Mouse (Mus musculus): Measurements from ENCODE around the gene Igfbp3. TPM values are rescaled to one million over a fixed set of nuclear protein-coding genes. Genes with fewer than 3 reads are reported as not detected.
A peak's percentile ranks its signal among the peaks of the same experiment; 100 is the strongest.

Gene Igfbp3
- polyA plus RNA-seq, 1 experiment from 2014 or later, result 19.7 TPM

DNA sequence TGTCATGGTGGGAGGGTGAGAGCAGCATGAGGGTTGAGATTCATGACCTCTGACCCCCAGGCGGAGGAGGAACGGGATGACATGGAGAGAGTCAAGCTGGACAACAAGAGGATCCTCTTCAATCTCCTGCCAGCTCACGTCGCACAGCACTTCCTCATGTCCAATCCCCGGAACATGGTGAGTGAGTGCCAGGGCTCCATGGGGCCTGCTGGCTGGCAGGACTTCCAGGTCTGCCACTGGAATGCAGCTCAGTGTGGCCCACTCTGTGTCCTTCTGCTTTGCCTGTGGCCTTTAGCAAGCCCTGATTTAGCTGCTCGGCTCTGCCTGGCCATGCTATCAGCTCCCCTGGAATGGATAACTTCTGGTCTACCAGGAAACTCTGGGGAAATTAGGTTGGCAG lies 53.6 kb downstream of the Igfbp3 start:
- DNase-seq (ENCODE audit: low spot score) (no peak), ATAC-seq (ENCODE audit: low FRiP score) (no peak)
- Histone ChIP-seq H3K4me1 (replicated peaks; ENCODE audit: control insufficient read depth, insufficient read depth, low read length) (peaks cover 4% of the 10 kb centered on the region; the same call in 1 of the 2 replicates), H3K36me3 (replicated peaks; ENCODE audit: control insufficient read depth, insufficient read depth) (peaks cover 6% of the 10 kb centered on the region; the same call in 1 of the 2 replicates), H3K4me3 (replicated peaks; ENCODE audit: low read length) (no peak overlapping the region), H3K27me3 (ENCODE audit: control insufficient read depth, insufficient read depth, low read length) (no peaks in the 10 kb centered on the region), H3K4me2 (replicated peaks) (no peak overlapping the region), H3K27ac (peak overlapping the region; percentile 54; the same call in 1 of the 2 replicates), H3K9me3 (ENCODE audit: control insufficient read depth, low read length) (no peaks in the 10 kb centered on the region), H3K9ac (no peak overlapping the region)
- 65% methylated on average over 6 of the region's 6 CpGs for WGBS

DNA sequence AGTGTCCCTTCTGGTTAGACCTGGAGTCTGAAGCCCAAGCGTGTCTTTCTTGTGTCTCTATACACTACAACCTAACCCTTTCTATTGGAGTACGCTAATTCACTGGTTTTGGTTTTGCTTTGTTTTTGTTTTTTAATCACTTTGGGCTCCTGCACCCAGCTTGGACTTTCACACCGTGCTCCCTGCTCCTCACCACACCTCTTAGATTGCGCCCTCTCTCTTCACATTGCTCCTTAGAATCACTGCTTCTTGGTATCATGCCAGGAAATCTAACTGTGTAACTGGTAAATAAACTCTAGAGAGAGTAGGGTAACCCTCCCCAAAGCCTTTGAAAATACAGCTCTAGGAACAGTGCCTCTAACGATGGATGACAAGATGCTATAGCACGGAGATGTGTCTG lies 55.5 kb downstream of the Igfbp3 start:
- Histone ChIP-seq H3K36me3 (replicated peaks; ENCODE audit: control insufficient read depth, insufficient read depth) (peaks cover 6% of the 10 kb centered on the region; the same call in 1 of the 2 replicates), H3K9ac (no peak overlapping the region), H3K9me3 (ENCODE audit: control insufficient read depth, low read length) (no peaks in the 10 kb centered on the region), H3K4me2 (replicated peaks) (no peak overlapping the region), H3K27ac (no peak overlapping the region), H3K4me1 (replicated peaks; ENCODE audit: control insufficient read depth, insufficient read depth, low read length) (peaks cover 4% of the 10 kb centered on the region; the same call in 1 of the 2 replicates), H3K27me3 (ENCODE audit: control insufficient read depth, insufficient read depth, low read length) (no peaks in the 10 kb centered on the region), H3K4me3 (replicated peaks; ENCODE audit: low read length) (no peak overlapping the region)
- DNase-seq (ENCODE audit: low spot score) (no peak), ATAC-seq (ENCODE audit: low FRiP score) (no peak)
- 94% methylated on average over 6 of the region's 6 CpGs for WGBS

DNA sequence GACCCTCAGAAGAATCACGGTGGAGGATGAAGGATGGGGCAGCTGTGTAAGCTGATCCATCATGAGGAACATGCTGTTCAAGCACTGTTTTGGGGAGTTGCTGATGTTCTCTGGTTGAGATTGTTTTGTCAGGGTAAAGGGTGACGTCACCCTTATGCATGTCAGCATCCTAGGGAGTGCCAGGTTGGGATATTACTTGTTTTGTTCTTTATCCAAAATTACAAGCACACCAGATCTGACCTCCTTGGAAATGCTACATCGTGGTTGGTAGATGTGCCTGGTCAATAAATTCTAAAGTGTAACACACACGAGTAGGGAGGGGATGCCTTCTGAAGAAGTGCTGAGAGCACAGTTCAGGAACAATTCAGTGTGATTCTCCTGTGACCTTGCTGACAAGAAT lies 57.3 kb downstream of the Igfbp3 start:
- H3K9ac ChIP-seq, result no peak overlapping the region
- H3K36me3 ChIP-seq (replicated peaks; ENCODE audit: control insufficient read depth, insufficient read depth), result 0 out of 2 replicates have a peak, but pooled peaks cover 6% of the 10 kb centered on the region
- no peak overlapping the region for H3K27ac ChIP-seq
- DNase-seq (ENCODE audit: low spot score), result no peak
- no peak overlapping the region for H3K4me2 ChIP-seq (replicated peaks)
- H3K4me1 ChIP-seq (replicated peaks; ENCODE audit: control insufficient read depth, insufficient read depth, low read length), result peaks cover 4% of the 10 kb centered on the region; the same call in 1 of the 2 replicates
- no peaks in the 10 kb centered on the region for H3K9me3 ChIP-seq (ENCODE audit: control insufficient read depth, low read length)
- H3K4me3 ChIP-seq (replicated peaks; ENCODE audit: low read length), result no peak overlapping the region
- 80% methylated on average over 4 of the region's 4 CpGs for WGBS
- H3K27me3 ChIP-seq (ENCODE audit: control insufficient read depth, insufficient read depth, low read length), result no peaks in the 10 kb centered on the region
- ATAC-seq (ENCODE audit: low FRiP score), result no peak

Other genes starting within 250 kb of the Igfbp3 start
- 17.2 and 20.3 TPM in 2 replicates for gene Adcy1, start 150.4 kb downstream of the Igfbp3 start, polyA plus RNA-seq (2014; fragmentation: Nextera tagmentation; extraction: Ambion mirVana)
- gene Gm11985, start 25.4 kb downstream of the Igfbp3 start, polyA plus RNA-seq (2014; fragmentation: Nextera tagmentation; extraction: Ambion mirVana), result not detected in 2 replicates
- gene Igfbp1, start 16.1 kb downstream of the Igfbp3 start, polyA plus RNA-seq (2014; fragmentation: Nextera tagmentation; extraction: Ambion mirVana), result not detected in 2 replicates

Data from hindbrain, embryonic 14.5 days (tissue).